Mouse (Mus musculus) bone marrow macrophage, adult 2 months (primary cell): Measurements from ENCODE around the gene AB124611.

Source experiments
- CTCF ChIP-seq: IDR thresholded peaks from 2 replicates; pipeline ENCODE4 v1.5.1; 2012; ENCODE audit warnings: low read depth, mild to moderate bottlenecking, low read length, moderate library complexity
- POLR2A ChIP-seq: IDR thresholded peaks from 2 replicates; pipeline ENCODE4 v1.6.1; 2012; ENCODE audit warnings: mild to moderate bottlenecking, low read depth, low read length, borderline replicate concordance

DNA sequence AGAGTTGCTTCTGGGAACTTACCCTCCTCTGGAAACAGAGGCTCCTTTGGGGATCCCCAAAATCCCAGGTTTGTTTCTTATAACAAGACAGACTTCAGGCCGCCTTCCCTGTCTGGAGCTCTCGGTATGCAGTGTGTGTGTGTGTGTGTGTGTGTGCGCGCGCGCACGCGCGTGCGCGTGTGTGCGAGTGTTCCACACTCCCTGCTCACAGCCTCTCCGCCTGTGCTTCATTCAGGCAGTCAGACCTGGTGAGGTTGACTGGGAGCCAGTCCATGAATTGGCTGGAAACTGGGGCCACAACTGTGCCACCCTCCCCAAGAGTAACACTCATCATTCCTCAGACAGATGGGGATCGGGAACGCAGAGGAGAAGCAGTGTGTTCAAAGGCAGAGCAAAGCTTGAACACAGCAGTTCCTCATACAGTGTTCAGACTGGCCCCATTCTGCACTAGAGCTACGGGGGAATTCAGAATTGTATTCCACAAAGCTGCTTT lies 28.9 kb upstream of the AB124611 start:
- TF ChIP-seq POLR2A (no peak), CTCF (no peak)
